Mouse (Mus musculus): ENCODE measurements around the gene Coro2b.

The Coro2b gene

GRCm38 (mm10) chr9:62549809-62550208 lies 13.0 kb upstream of the Coro2b start:
- Histone ChIP-seq H3K27me3 (ENCODE audit: control insufficient read depth, insufficient read depth, low read length, poor library complexity, severe bottlenecking) (no peaks in the 10 kb centered on the region), H3K36me3 (ENCODE audit: control insufficient read depth, insufficient read depth, low read length, poor library complexity, severe bottlenecking) (no peaks in the 10 kb centered on the region)
- peak; percentile 79 for DNase-seq (ENCODE audit: low read depth, low spot score)

- no peak for DNase-seq (ENCODE audit: low read depth, low spot score)
- Histone ChIP-seq H3K27me3 (ENCODE audit: control insufficient read depth, insufficient read depth, low read length, poor library complexity, severe bottlenecking) (no peaks in the 10 kb centered on the region), H3K36me3 (ENCODE audit: control insufficient read depth, insufficient read depth, low read length, poor library complexity, severe bottlenecking) (no peaks in the 10 kb centered on the region)
These were observed 10.6 kb upstream of the Coro2b start for GRCm38 (mm10) chr9:62547476-62547875.

GRCm38 (mm10) chr9:62544856-62545255 lies 8.0 kb upstream of the Coro2b start:
- no peaks in the 10 kb centered on the region for H3K36me3 ChIP-seq (ENCODE audit: control insufficient read depth, insufficient read depth, low read length, poor library complexity, severe bottlenecking)
- no peak for DNase-seq (ENCODE audit: low read depth, low spot score)
- no peaks in the 10 kb centered on the region for H3K27me3 ChIP-seq (ENCODE audit: control insufficient read depth, insufficient read depth, low read length, poor library complexity, severe bottlenecking)

GRCm38 (mm10) chr9:62543878-62544277 lies 7.0 kb upstream of the Coro2b start:
- no peaks in the 10 kb centered on the region for H3K27me3 ChIP-seq (ENCODE audit: control insufficient read depth, insufficient read depth, low read length, poor library complexity, severe bottlenecking)
- H3K36me3 ChIP-seq (ENCODE audit: control insufficient read depth, insufficient read depth, low read length, poor library complexity, severe bottlenecking), result no peaks in the 10 kb centered on the region
- no peak for DNase-seq (ENCODE audit: low read depth, low spot score)

GRCm38 (mm10) chr9:62541606-62542005 lies 4.8 kb upstream of the Coro2b start:
- H3K27me3 ChIP-seq (ENCODE audit: control insufficient read depth, insufficient read depth, low read length, poor library complexity, severe bottlenecking), result no peaks in the 10 kb centered on the region
- no peak for DNase-seq (ENCODE audit: low read depth, low spot score)
- no peaks in the 10 kb centered on the region for H3K36me3 ChIP-seq (ENCODE audit: control insufficient read depth, insufficient read depth, low read length, poor library complexity, severe bottlenecking)

- H3K36me3 ChIP-seq (ENCODE audit: control insufficient read depth, insufficient read depth, low read length, poor library complexity, severe bottlenecking), result no peaks in the 10 kb centered on the region
- peak; percentile 20 for DNase-seq (ENCODE audit: low read depth, low spot score)
- H3K27me3 ChIP-seq (ENCODE audit: control insufficient read depth, insufficient read depth, low read length, poor library complexity, severe bottlenecking), result no peaks in the 10 kb centered on the region
These were observed 4.3 kb upstream of the Coro2b start for GRCm38 (mm10) chr9:62541182-62541581.

GRCm38 (mm10) chr9:62540736-62541135 lies 3.9 kb upstream of the Coro2b start:
- H3K36me3 ChIP-seq (ENCODE audit: control insufficient read depth, insufficient read depth, low read length, poor library complexity, severe bottlenecking), result no peaks in the 10 kb centered on the region

GRCm38 (mm10) chr9:62540166-62540565 lies 3.3 kb upstream of the Coro2b start:
- H3K36me3 ChIP-seq (ENCODE audit: control insufficient read depth, insufficient read depth, low read length, poor library complexity, severe bottlenecking), result no peaks in the 10 kb centered on the region
- no peak for DNase-seq (ENCODE audit: low read depth, low spot score)
- no peaks in the 10 kb centered on the region for H3K27me3 ChIP-seq (ENCODE audit: control insufficient read depth, insufficient read depth, low read length, poor library complexity, severe bottlenecking)

More at GRCm38 (mm10) chr9:62540736-62541135, 3.9 kb upstream of the Coro2b start:
- no peak for DNase-seq (ENCODE audit: low read depth, low spot score)
- H3K27me3 ChIP-seq (ENCODE audit: control insufficient read depth, insufficient read depth, low read length, poor library complexity, severe bottlenecking), result no peaks in the 10 kb centered on the region

- Histone ChIP-seq H3K27me3 (ENCODE audit: control insufficient read depth, insufficient read depth, low read length, poor library complexity, severe bottlenecking) (no peaks in the 10 kb centered on the region), H3K36me3 (ENCODE audit: control insufficient read depth, insufficient read depth, low read length, poor library complexity, severe bottlenecking) (no peaks in the 10 kb centered on the region)
- no peak for DNase-seq (ENCODE audit: low read depth, low spot score)
These were observed 2.4 kb upstream of the Coro2b start for GRCm38 (mm10) chr9:62539251-62539711.

- no peak for DNase-seq (ENCODE audit: low read depth, low spot score)
- Histone ChIP-seq H3K27me3 (ENCODE audit: control insufficient read depth, insufficient read depth, low read length, poor library complexity, severe bottlenecking) (no peaks in the 10 kb centered on the region), H3K36me3 (ENCODE audit: control insufficient read depth, insufficient read depth, low read length, poor library complexity, severe bottlenecking) (no peaks in the 10 kb centered on the region)
These were observed 1.1 kb upstream of the Coro2b start for GRCm38 (mm10) chr9:62537941-62538340.

- H3K36me3 ChIP-seq (ENCODE audit: control insufficient read depth, insufficient read depth, low read length, poor library complexity, severe bottlenecking), result no peaks in the 10 kb centered on the region
- H3K27me3 ChIP-seq (ENCODE audit: control insufficient read depth, insufficient read depth, low read length, poor library complexity, severe bottlenecking), result no peaks in the 10 kb centered on the region
- DNase-seq (ENCODE audit: low read depth, low spot score), result no peak
These were observed 657 bp downstream of the Coro2b start for GRCm38 (mm10) chr9:62536119-62536654.

GRCm38 (mm10) chr9:62535566-62535965 lies 1.3 kb downstream of the Coro2b start:
- H3K36me3 ChIP-seq (ENCODE audit: control insufficient read depth, insufficient read depth, low read length, poor library complexity, severe bottlenecking), result no peaks in the 10 kb centered on the region
- H3K27me3 ChIP-seq (ENCODE audit: control insufficient read depth, insufficient read depth, low read length, poor library complexity, severe bottlenecking), result no peaks in the 10 kb centered on the region
- no peak for DNase-seq (ENCODE audit: low read depth, low spot score)

GRCm38 (mm10) chr9:62534691-62535090 lies 2.2 kb downstream of the Coro2b start:
- Histone ChIP-seq H3K27me3 (ENCODE audit: control insufficient read depth, insufficient read depth, low read length, poor library complexity, severe bottlenecking) (no peaks in the 10 kb centered on the region), H3K36me3 (ENCODE audit: control insufficient read depth, insufficient read depth, low read length, poor library complexity, severe bottlenecking) (no peaks in the 10 kb centered on the region)
- no peak for DNase-seq (ENCODE audit: low read depth, low spot score)

- no peak for DNase-seq (ENCODE audit: low read depth, low spot score)
- Histone ChIP-seq H3K27me3 (ENCODE audit: control insufficient read depth, insufficient read depth, low read length, poor library complexity, severe bottlenecking) (no peaks in the 10 kb centered on the region), H3K36me3 (ENCODE audit: control insufficient read depth, insufficient read depth, low read length, poor library complexity, severe bottlenecking) (no peaks in the 10 kb centered on the region)
These were observed 2.7 kb downstream of the Coro2b start for GRCm38 (mm10) chr9:62534158-62534557.

GRCm38 (mm10) chr9:62532876-62533275 lies 4.0 kb downstream of the Coro2b start:
- no peak for DNase-seq (ENCODE audit: low read depth, low spot score)
- H3K27me3 ChIP-seq (ENCODE audit: control insufficient read depth, insufficient read depth, low read length, poor library complexity, severe bottlenecking), result no peaks in the 10 kb centered on the region
- no peaks in the 10 kb centered on the region for H3K36me3 ChIP-seq (ENCODE audit: control insufficient read depth, insufficient read depth, low read length, poor library complexity, severe bottlenecking)

All from splenic B cell, adult 2 months (primary cell).